16 mouse cellular contexts compared by ENCODE assay signal in genomic region chr2:137138063-137138462, GRCm38 (mm10).
"Had no signal": no experiment of that assay in that cellular context is flagged by ENCODE, and none has a peak within 500 bp of the region (broad histone marks: within the 10 kb centered on the region; RNA-seq: fewer than 3 reads in every experiment).

No protein-coding gene starts in this region.

- H3K4me3 ChIP-seq: neural tube, embryonic 13.5 days; neural tube, embryonic 15.5 days; stomach, embryonic 15.5 days had no signal

- H3K36me3 ChIP-seq: neural tube, embryonic 13.5 days; neural tube, embryonic 15.5 days; stomach, embryonic 15.5 days had no signal

- H3K27ac ChIP-seq: neural tube, embryonic 13.5 days; neural tube, embryonic 15.5 days; stomach, embryonic 15.5 days; stomach, postnatal 0 days had no signal

- H3K4me2 ChIP-seq: neural tube, embryonic 13.5 days; neural tube, embryonic 15.5 days; stomach, embryonic 15.5 days had no signal

- H3K27me3 ChIP-seq: neural tube, embryonic 13.5 days; neural tube, embryonic 15.5 days; stomach, embryonic 15.5 days had no signal

- H3K9me3 ChIP-seq: neural tube, embryonic 13.5 days; neural tube, embryonic 15.5 days; stomach, embryonic 15.5 days had no signal

- H3K4me1 ChIP-seq: neural tube, embryonic 13.5 days; neural tube, embryonic 15.5 days; stomach, embryonic 15.5 days had no signal

- H3K9ac ChIP-seq: neural tube, embryonic 13.5 days; neural tube, embryonic 15.5 days; stomach, embryonic 15.5 days had no signal

- DNase-seq: retina, postnatal 1 day; right cerebral cortex, adult 18-20 months; right cerebral cortex, postnatal 14 days; right cerebral cortex, postnatal 25 days; right cerebral cortex, postnatal 4 days; spleen, adult 18-20 months; thymus, adult 18-20 months; thymus, adult 2 months; thymus, postnatal 14 days; thymus, postnatal 25 days; thymus, postnatal 36 days; thymus, postnatal 4 days had no signal
